Mouse (Mus musculus): ENCODE data around the gene Hadh.

Gene Hadh

DNA sequence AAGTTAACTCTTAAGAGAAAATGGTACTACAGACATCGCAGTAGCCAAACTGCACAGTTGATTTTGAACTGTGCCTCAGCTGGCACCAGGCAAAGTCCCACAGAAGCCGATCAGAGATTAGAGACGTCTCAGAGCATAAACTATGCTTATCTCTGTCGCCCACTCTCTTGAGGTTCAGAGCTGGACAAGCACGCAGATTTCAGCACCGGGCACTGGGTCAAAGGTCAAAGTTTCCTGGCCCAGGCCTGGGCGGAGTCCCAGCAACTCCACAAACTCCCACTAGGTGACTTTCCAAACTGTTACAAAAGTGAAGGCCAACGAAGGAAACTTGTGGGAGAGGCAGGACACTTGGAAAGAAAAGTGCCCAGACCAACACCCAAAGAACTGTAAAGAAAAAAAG, 744 bp downstream of the Hadh start:
- DNase-seq (ENCODE audit: extremely low read depth, low read depth), result peak; percentile 59

GRCm38 (mm10) chr3:131270381-131270780, 1.5 kb downstream of the Hadh start:
- no peak for DNase-seq (ENCODE audit: extremely low read depth, low read depth)

DNA sequence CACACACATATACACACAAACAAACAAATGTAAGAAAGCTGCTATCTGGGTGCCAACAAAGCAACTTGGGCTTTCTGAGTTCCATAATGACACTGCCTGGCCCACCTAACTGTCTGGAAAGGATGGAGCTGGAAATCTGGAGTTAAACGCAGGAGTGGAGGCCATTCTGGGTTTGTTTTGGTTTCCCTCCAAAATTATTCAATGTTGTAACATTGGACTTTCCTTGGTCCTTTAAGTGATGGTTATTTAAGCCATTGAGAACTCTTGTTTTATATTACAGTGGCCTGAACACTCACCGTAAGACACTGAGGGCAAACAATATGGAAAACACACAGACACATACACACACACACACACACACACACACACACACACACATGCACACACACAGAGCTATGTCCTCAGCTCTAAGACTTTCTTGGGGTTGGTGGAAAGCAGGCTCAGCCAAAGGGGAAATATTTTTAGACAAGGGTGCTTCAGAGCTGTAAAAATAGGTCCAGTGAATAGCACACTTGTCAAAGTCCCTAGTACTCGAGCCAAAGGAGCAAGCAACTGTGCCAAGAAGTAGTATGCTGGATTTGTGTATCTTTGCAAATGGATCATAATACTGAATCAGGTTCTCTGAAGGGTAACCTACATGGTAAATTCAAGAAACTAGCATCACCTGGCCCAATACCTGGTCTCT, 5.4 kb downstream of the Hadh start:
- no peak for DNase-seq (ENCODE audit: extremely low read depth, low read depth)

DNA sequence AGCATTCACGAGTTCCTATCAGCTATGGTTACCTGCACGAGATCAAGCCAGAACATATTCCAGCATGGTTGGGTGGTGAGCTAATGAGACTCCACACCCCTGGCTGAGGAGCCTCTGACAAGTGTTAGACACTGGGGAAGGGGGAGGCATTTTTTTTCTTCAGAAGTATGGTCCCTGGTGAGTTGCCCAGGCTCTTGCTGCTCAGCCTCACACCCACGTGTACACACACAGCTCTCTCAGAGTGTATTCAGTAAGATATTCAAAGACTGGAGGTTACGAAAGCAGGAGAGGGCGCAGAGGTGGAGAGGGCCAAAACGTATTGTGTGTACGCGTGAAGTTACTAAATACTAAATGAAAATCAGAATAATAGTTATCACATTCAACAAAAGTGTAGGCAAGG, 6.4 kb downstream of the Hadh start:
- DNase-seq (ENCODE audit: extremely low read depth, low read depth), result no peak

- DNase-seq (ENCODE audit: extremely low read depth, low read depth), result no peak
These were observed 8.0 kb downstream of the Hadh start for GRCm38 (mm10) chr3:131263766-131264486.

DNA sequence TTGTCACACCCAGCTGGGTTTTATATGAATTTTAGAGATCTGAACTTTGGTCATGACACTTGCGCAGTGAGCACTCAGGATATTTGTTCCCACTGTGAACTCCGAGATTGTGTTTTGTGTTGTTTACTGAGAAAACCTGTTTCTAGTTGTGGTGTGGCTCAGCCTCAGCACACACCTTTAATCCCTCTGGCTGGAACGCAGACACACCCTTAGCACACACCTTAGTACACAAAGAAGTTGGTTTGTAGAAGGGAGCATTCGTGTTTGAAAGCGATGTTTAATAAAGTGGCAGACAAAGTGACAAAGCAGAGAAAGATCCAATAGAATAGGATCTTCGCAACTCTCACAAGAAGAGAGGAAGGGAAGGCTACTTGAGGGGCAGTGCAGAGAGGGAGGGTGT, 11.5 kb downstream of the Hadh start:
- no peak for DNase-seq (ENCODE audit: extremely low read depth, low read depth)

DNA sequence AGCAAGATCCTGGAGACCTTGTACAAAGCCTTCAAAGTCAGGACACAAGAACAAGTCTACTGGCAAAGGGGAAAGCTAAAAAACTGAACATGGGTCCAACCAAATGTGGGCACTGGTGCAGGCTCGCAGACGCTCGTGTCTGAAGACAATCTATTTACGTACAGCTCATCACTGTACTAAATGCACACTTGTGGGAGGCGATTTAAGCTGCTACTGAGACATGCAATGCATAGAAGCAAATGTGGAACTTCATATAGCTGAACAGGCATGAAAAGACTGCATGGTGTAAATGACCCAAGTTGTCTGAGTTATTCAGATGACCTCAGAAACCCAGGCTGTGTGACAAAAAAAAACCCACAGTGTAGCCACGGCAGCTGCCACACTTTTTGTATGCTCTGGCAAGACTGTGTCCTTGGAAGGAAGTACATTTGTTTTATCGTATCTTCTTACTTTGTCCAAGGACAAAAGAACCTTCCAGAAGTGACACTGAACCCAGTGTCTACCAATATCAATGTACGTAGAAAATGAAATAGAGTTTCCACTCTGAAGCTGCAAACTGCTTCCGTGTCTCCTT, 12.4 kb downstream of the Hadh start:
- no peak for DNase-seq (ENCODE audit: extremely low read depth, low read depth)

DNA sequence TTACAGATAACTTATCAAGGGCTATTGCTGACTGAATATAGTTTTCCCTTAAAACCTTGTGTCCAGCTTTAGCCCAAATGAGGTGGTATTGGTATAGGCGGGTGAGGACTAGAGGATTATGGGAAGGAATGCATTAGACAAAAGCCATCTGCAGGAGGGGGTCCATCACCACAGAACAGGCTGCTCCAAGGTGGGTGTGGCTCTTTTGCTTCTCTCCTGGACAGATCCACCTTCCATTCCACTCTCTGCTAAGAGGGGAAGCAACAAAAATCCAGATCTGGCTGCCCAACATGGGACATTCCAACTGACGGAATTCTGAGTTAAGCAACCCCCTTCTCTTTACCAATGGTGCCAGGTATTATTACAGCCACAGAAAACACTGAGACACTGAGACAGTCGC, 13.0 kb downstream of the Hadh start:
- DNase-seq (ENCODE audit: extremely low read depth, low read depth), result no peak

DNA sequence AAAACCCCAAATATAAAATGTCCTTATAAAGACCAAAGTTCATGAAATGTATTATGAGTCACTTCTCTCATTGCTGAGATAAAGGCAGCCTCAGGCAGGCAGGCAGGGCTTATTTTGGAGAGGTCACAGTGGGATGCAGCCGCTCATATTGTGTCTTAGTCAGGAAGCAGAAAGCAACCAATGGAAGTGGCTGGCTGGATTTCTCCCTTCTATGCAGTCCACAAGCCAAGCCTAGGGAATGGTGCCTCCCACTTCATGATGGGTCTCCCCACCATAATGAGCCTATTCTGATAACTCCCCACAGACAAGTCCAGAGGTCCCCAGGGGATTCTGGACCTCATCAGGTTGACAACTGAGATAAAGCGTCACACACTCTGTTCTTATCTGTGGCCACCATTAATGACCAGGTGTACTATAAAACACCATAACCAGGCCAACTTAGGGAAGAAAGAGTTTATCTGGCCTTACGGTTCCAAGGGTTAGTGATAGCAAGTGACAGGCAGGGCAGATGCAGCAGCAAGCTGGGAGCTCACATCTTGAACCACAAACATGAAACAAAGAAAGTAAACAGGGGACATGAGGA, 16.4 kb downstream of the Hadh start:
- no peak for DNase-seq (ENCODE audit: extremely low read depth, low read depth)

- no peak for DNase-seq (ENCODE audit: extremely low read depth, low read depth)
These were observed 16.9 kb downstream of the Hadh start for GRCm38 (mm10) chr3:131254991-131255390.

- no peak for DNase-seq (ENCODE audit: extremely low read depth, low read depth)
These were observed 20.3 kb downstream of the Hadh start for GRCm38 (mm10) chr3:131251601-131252000.

GRCm38 (mm10) chr3:131250978-131251377, 20.9 kb downstream of the Hadh start:
- DNase-seq (ENCODE audit: extremely low read depth, low read depth), result no peak

DNA sequence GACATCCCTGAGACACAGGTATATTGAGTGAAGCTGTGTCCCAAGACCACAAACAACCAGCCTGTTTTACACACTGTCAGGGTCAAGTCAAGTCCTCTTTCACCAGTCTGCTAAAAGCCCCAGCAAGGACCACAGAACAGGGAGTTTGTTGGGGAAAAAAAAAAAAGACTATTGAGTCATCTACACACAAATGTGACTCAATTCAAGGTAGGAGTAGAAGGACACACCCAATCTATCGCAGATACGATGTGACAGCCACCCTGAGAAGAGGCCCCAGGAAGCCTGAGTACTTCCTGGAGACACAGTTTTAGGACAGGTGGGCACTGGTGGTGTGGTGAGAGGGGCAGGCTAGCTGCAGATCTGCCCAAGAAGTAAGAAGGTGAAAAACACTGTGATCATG, 21.6 kb downstream of the Hadh start:
- DNase-seq (ENCODE audit: extremely low read depth, low read depth), result no peak

DNA sequence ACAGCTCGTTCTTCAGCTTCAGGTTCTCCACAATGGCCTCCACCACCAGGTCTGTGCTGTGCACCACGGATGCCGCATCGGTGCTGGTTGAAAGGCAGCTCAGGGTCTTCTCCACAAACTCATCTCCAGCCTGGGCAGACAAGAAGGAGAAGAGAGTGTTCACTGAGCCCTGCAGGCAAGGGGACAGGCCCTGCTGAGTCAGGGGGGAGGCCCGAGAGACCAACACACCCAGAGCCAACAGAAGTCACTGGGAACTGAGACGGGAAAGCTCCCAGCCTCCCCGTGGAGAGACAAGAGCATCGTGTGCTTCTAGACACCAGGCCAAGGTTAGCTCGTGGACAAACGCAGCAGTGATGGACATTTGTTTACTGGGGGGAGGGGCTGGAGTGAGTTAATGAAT, 23.5 kb downstream of the Hadh start:
- no peak for DNase-seq (ENCODE audit: extremely low read depth, low read depth)

GRCm38 (mm10) chr3:131247851-131248250, 24.1 kb downstream of the Hadh start:
- no peak for DNase-seq (ENCODE audit: extremely low read depth, low read depth)

GRCm38 (mm10) chr3:131247447-131247846, 24.5 kb downstream of the Hadh start:
- no peak for DNase-seq (ENCODE audit: extremely low read depth, low read depth)

- no peak for DNase-seq (ENCODE audit: extremely low read depth, low read depth)
These were observed 25.3 kb downstream of the Hadh start for GRCm38 (mm10) chr3:131246579-131247046.

GRCm38 (mm10) chr3:131245766-131246578, 25.9 kb downstream of the Hadh start:
- peak; percentile 46 for DNase-seq (ENCODE audit: extremely low read depth, low read depth)

DNA sequence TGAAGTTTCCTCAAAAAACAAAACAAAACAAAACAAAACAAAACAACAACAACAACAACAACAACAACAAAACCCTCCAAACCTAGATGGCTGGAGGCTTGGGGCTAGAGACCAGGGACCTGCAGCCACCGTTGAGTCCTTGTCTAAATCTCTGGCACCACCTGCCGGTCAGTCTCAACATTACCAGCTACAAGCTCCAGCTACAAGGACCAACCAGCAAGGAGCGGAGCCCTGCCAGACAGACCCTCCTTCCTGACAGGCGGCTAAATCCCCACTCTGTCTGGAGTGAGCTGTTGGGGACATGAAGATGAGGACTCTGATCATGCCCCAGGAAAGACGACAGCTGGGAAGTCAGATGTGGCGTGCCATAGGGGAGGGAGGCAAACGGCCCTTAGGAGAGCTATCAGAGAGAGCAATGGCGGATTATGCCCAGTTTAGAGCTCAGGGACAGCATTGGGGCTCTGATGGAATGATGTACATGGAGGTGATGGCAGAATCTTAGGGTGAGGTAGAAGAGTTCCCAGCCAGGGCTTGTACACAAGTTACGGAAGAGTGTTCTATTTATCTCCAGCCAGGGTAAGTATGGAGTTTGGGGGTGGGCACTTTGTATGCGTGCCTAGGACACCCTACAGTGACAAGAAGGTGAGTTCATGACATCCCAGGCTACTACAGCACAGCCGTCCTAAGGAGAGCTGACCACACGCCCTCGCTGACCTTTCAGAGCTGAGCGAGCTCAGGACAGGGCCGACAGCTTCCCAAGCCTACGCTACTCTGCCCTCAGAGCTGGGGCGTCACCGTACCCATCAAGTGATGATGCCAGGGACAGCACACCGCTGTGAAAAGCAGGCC, 33.9 kb downstream of the Hadh start:
- DNase-seq (ENCODE audit: extremely low read depth, low read depth), result peak; percentile 29

DNA sequence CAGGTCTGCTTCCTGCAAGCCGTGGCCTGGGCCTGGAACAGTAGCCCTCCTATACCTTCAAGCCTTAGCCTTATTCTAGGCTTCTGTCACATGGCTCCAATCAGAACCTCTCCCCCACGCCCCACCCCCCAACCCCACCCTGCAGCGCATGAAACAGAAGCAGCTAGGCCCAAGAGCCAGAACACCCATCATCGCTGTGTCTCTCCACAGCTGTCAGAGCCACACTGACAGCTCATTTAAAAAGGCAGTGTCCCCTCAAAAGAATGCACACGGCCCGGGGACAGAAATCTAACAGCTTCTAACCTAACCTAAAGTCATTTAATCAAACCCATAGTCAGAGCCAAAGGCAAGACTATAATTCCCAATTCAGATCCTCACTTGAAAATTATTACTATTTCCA, 34.8 kb downstream of the Hadh start:
- no peak for DNase-seq (ENCODE audit: extremely low read depth, low read depth)

DNA sequence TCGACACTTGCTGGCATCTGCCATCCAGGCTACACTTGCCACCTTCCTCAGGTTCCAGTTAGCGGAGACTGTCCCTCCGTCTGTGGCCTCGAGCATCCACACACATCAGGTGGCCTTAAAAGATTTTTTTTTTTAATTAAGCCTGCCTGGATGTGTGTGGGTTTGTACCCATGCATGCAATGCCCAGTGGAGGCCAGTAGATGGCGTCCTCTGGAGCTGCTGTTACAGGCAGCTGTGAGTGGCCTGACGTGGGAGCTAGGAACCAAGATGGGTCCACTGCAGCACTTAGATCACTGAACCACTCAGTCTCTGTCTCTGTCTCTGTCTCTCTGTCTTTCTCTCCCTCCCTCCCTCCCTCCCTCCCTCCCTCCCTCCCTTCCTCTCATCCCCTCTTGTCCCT, 43.8 kb downstream of the Hadh start:
- DNase-seq (ENCODE audit: extremely low read depth, low read depth), result no peak
